Mouse (Mus musculus) liver, embryonic 13.5 days (tissue): ENCODE results near the gene Zfp39. TPM values are rescaled to one million over a fixed set of nuclear protein-coding genes. Genes with fewer than 3 reads are reported as not detected.
A peak's percentile ranks its signal among the peaks of the same experiment; 100 is the strongest.

ENCODE experiments used
- ATAC-seq: fragments of 200-750 bp; cut with Nextera tagmentation; 2 replicates; pipeline ENCODE4 v1.8.0; 2017; ENCODE audit warnings: low read depth, mild to moderate bottlenecking, moderate number of reproducible peaks, moderate library complexity
- DNase-seq: peaks from one replicate; pipeline ENCODE4 v3.0.0; 2022
- H3K27ac ChIP-seq: fragments of 300-500 bp; sonication (generic); 2 replicates; pipeline ENCODE4 v1.5.1; 2015; ENCODE audit warnings: moderate library complexity, mild to moderate bottlenecking, inconsistent platforms
- H3K27me3 ChIP-seq: fragments of 300-500 bp; sonication (generic); 2 replicates; pipeline ENCODE4 v1.6.1; 2015; ENCODE audit warnings: mild to moderate bottlenecking, inconsistent platforms
- H3K36me3 ChIP-seq: fragments of 300-500 bp; sonication (generic); 2 replicates; pipeline ENCODE4 v1.6.1; 2015; ENCODE audit warnings: mild to moderate bottlenecking, inconsistent platforms
- H3K4me1 ChIP-seq: fragments of 300-500 bp; sonication (generic); replicated peaks from 2 replicates; pipeline ENCODE4 v1.6.1; 2015; ENCODE audit warnings: inconsistent platforms
- H3K4me2 ChIP-seq: fragments of 300-500 bp; sonication (generic); 2 replicates; pipeline ENCODE4 v1.6.1; 2015; ENCODE audit warnings: inconsistent platforms, mild to moderate bottlenecking, moderate library complexity
- H3K4me3 ChIP-seq: fragments of 300-500 bp; sonication (generic); replicated peaks from 2 replicates; pipeline ENCODE4 v1.5.1; 2015; ENCODE audit warnings: mild to moderate bottlenecking, inconsistent platforms
- H3K9ac ChIP-seq: fragments of 300-500 bp; sonication (generic); 2 replicates; pipeline ENCODE4 v1.6.1; 2015; ENCODE audit warnings: mild to moderate bottlenecking, inconsistent platforms
- H3K9me3 ChIP-seq: fragments of 300-500 bp; sonication (generic); replicated peaks from 2 replicates; pipeline ENCODE4 v1.6.1; 2016; ENCODE audit warnings: inconsistent platforms
- WGBS: fragments of 180-500 bp; shearing (Covaris S2); methylation state at CpG from one replicate; pipeline ENCODE4 v1.1.7; 2015; ENCODE audit not compliant: insufficient replicate concordance; 5-methylcytosine and 5-hydroxymethylcytosine counted together
- polyA plus RNA-seq: library from polyadenylated mRNA; unstranded; fragments of >200 nt; fragmentation: Nextera tagmentation; extraction: Ambion mirVana; gene quantifications from 2 replicates; pipeline ENCODE4 v1.2.1, GENCODE M21; 2015

Zfp39 gene
- polyA plus RNA-seq, 1 experiment from 2014 or later = 3.7 TPM

GRCm38 (mm10) chr11:58917745-58918366 is 13.8 kb upstream of the Zfp39 start, which contains the start of gene Btnl10:
TSS of gene Btnl10 (plus strand) at chr11:58917908.
- Histone ChIP-seq H3K4me1 (peaks cover 86% of the 10 kb centered on the region), H3K4me3 (peak within 1 kb of the TSS; percentile 72)

GRCm38 (mm10) chr11:58916879-58917744 is 13.1 kb upstream of the Zfp39 start:
- Histone ChIP-seq H3K4me1 (peaks cover 93% of the 10 kb centered on the region), H3K36me3 (peaks cover 20% of the 10 kb centered on the region), H3K9ac (peak overlapping the region; percentile 86), H3K4me2 (peak overlapping the region; percentile 83), H3K4me3 (peak overlapping the region; percentile 72), H3K27me3 (no peaks in the 10 kb centered on the region), H3K27ac (peak overlapping the region; percentile 99), H3K9me3 (no peaks in the 10 kb centered on the region)
- peak; percentile 52 for ATAC-seq
- WGBS = 34% methylated on average over 14 of the region's 14 CpGs
- peak; percentile 80 for DNase-seq

More at GRCm38 (mm10) chr11:58917745-58918366, 13.8 kb upstream of the Zfp39 start, which contains the start of gene Btnl10:
- no peaks in the 10 kb centered on the region for H3K9me3 ChIP-seq
- H3K4me2 ChIP-seq = peak within 1 kb of the TSS; percentile 83
- peak; percentile 71 for DNase-seq
- H3K9ac ChIP-seq = peak within 1 kb of the TSS; percentile 86
- no peaks in the 10 kb centered on the region; the same call in 1 of the 2 replicates for H3K27me3 ChIP-seq
- 35% methylated on average over 12 of the region's 12 CpGs for whole genome bisulfite sequencing
- peak; percentile 85 for ATAC-seq
- peak within 1 kb of the TSS; percentile 99 for H3K27ac ChIP-seq
- H3K36me3 ChIP-seq = peaks cover 28% of the 10 kb centered on the region

- Histone ChIP-seq H3K27me3 (no peaks in the 10 kb centered on the region), H3K27ac (peak overlapping the region; percentile 99), H3K4me2 (peak overlapping the region; percentile 84), H3K36me3 (no peaks in the 10 kb centered on the region), H3K4me3 (peak overlapping the region; percentile 47), H3K9ac (peak overlapping the region; percentile 74), H3K4me1 (peaks cover 84% of the 10 kb centered on the region), H3K9me3 (no peaks in the 10 kb centered on the region)
- ATAC-seq (peak; percentile 30), DNase-seq (peak; percentile 44)
- 4% methylated on average over 17 of the region's 17 CpGs for whole genome bisulfite sequencing
These were observed 10.5 kb upstream of the Zfp39 start for GRCm38 (mm10) chr11:58914461-58915028.

GRCm38 (mm10) chr11:58913776-58914175 is 9.8 kb upstream of the Zfp39 start:
- Histone ChIP-seq H3K9ac (peak overlapping the region; percentile 74), H3K4me1 (peaks cover 76% of the 10 kb centered on the region), H3K9me3 (no peaks in the 10 kb centered on the region), H3K36me3 (no peaks in the 10 kb centered on the region), H3K27me3 (no peaks in the 10 kb centered on the region), H3K27ac (peak overlapping the region; percentile 99), H3K4me3 (peak overlapping the region; percentile 47), H3K4me2 (peak overlapping the region; percentile 84)
- WGBS = 9% methylated on average over 1 of the region's 1 CpGs
- ATAC-seq (peak; percentile 70), DNase-seq (peak; percentile 56)

- WGBS = 51% methylated on average over 6 of the region's 6 CpGs
- Histone ChIP-seq H3K4me1 (peaks cover 43% of the 10 kb centered on the region), H3K27me3 (no peaks in the 10 kb centered on the region), H3K9ac (no peak overlapping the region), H3K4me3 (peak overlapping the region; percentile 91), H3K36me3 (peaks cover 26% of the 10 kb centered on the region), H3K27ac (peak overlapping the region; percentile 96), H3K9me3 (no peaks in the 10 kb centered on the region), H3K4me2 (peak overlapping the region; percentile 81)
- ATAC-seq = no peak
- peak; percentile 53 for DNase-seq
These were observed 813 bp upstream of the Zfp39 start for GRCm38 (mm10) chr11:58904838-58905237.

- no peak; the same call in 1 of the 2 replicates for ATAC-seq
- peaks cover 30% of the 10 kb centered on the region for H3K36me3 ChIP-seq
- WGBS = 1% methylated on average over 8 of the region's 8 CpGs
These were observed 339 bp upstream of the Zfp39 start for GRCm38 (mm10) chr11:58904410-58904718.

GRCm38 (mm10) chr11:58901080-58901479 is 2.9 kb downstream of the Zfp39 start:
- Histone ChIP-seq H3K9ac (peak overlapping the region; percentile 58; the same call in 1 of the 2 replicates), H3K27ac (peak overlapping the region; percentile 87), H3K9me3 (no peaks in the 10 kb centered on the region), H3K27me3 (no peaks in the 10 kb centered on the region), H3K4me2 (peak overlapping the region; percentile 81), H3K4me3 (peak overlapping the region; percentile 30; the same call in 1 of the 2 replicates), H3K4me1 (peaks cover 46% of the 10 kb centered on the region), H3K36me3 (peaks cover 60% of the 10 kb centered on the region)
- ATAC-seq = peak; percentile 72
- DNase-seq = peak; percentile 54

More at GRCm38 (mm10) chr11:58904410-58904718, 339 bp upstream of the Zfp39 start:
- peak overlapping the region; percentile 96 for H3K27ac ChIP-seq
- no peaks in the 10 kb centered on the region for H3K9me3 ChIP-seq
- no peak for DNase-seq
- H3K9ac ChIP-seq = peak overlapping the region; percentile 66
- H3K27me3 ChIP-seq = no peaks in the 10 kb centered on the region
- H3K4me3 ChIP-seq = peak overlapping the region; percentile 91
- H3K4me2 ChIP-seq = peak overlapping the region; percentile 81
- H3K4me1 ChIP-seq = peaks cover 44% of the 10 kb centered on the region

GRCm38 (mm10) chr11:58897485-58897884 is 6.5 kb downstream of the Zfp39 start:
- 90% methylated on average over 6 of the region's 6 CpGs for WGBS

GRCm38 (mm10) chr11:58894456-58894855 is 9.6 kb downstream of the Zfp39 start:
- Histone ChIP-seq H3K27ac (no peak overlapping the region), H3K9ac (no peak overlapping the region), H3K4me1 (peaks cover 2% of the 10 kb centered on the region; the same call in 1 of the 2 replicates), H3K36me3 (peaks cover 92% of the 10 kb centered on the region), H3K4me2 (no peak overlapping the region), H3K9me3 (no peaks in the 10 kb centered on the region; the same call in 1 of the 2 replicates), H3K4me3 (no peak overlapping the region), H3K27me3 (no peaks in the 10 kb centered on the region)
- DNase-seq (no peak), ATAC-seq (no peak)
- 87% methylated on average over 6 of the region's 6 CpGs for WGBS

More at GRCm38 (mm10) chr11:58897485-58897884, 6.5 kb downstream of the Zfp39 start:
- Histone ChIP-seq H3K9ac (no peak overlapping the region), H3K36me3 (peaks cover 90% of the 10 kb centered on the region), H3K4me2 (no peak overlapping the region), H3K9me3 (no peaks in the 10 kb centered on the region), H3K27ac (no peak overlapping the region), H3K27me3 (no peaks in the 10 kb centered on the region), H3K4me3 (no peak overlapping the region), H3K4me1 (peaks cover 25% of the 10 kb centered on the region)
- ATAC-seq (no peak), DNase-seq (no peak)

GRCm38 (mm10) chr11:58890511-58890910 is 13.5 kb downstream of the Zfp39 start:
- H3K27me3 ChIP-seq = no peaks in the 10 kb centered on the region
- H3K9ac ChIP-seq = no peak overlapping the region
- ATAC-seq (no peak), DNase-seq (no peak)
- no peak overlapping the region for H3K4me3 ChIP-seq
- H3K36me3 ChIP-seq = peaks cover 72% of the 10 kb centered on the region
- H3K4me2 ChIP-seq = no peak overlapping the region
- H3K4me1 ChIP-seq = no peaks in the 10 kb centered on the region
- 90% methylated on average over 10 of the region's 10 CpGs for WGBS
- H3K27ac ChIP-seq = no peak overlapping the region
- H3K9me3 ChIP-seq = no peaks in the 10 kb centered on the region; the same call in 1 of the 2 replicates

GRCm38 (mm10) chr11:58883756-58884155 is 20.3 kb downstream of the Zfp39 start:
- Histone ChIP-seq H3K27ac (no peak overlapping the region), H3K4me2 (no peak overlapping the region), H3K36me3 (peaks cover 41% of the 10 kb centered on the region), H3K4me1 (no peaks in the 10 kb centered on the region), H3K9ac (no peak overlapping the region), H3K27me3 (no peaks in the 10 kb centered on the region), H3K4me3 (no peak overlapping the region), H3K9me3 (no peaks in the 10 kb centered on the region)
- no peak for DNase-seq
- no peak for ATAC-seq
- 68% methylated on average over 8 of the region's 8 CpGs for WGBS
